Mouse (Mus musculus): ENCODE measurements around the gene Mfsd4b1. TPM values are rescaled to one million over a fixed set of nuclear protein-coding genes. Genes with fewer than 3 reads are reported as not detected.
A peak's percentile ranks its signal among the peaks of the same experiment; 100 is the strongest.

Gene Mfsd4b1
- total RNA-seq (2017), result not detected in 2 replicates

GRCm38 (mm10) chr10:40024554-40025428 is at the start of gene Mfsd4b1:
Gene Mfsd4b1, minus strand, starts transcription at chr10:40025268.
- peak; percentile 97 to 98 for ATAC-seq (replicated peaks in 1 of 2; ENCODE audit: insufficient read depth in 1 of 2, low FRiP score in 2 of 2, low TSS enrichment in 1 of 2, low read depth in 1 of 2, poor library complexity in 2 of 2, severe bottlenecking in 2 of 2)

DNA sequence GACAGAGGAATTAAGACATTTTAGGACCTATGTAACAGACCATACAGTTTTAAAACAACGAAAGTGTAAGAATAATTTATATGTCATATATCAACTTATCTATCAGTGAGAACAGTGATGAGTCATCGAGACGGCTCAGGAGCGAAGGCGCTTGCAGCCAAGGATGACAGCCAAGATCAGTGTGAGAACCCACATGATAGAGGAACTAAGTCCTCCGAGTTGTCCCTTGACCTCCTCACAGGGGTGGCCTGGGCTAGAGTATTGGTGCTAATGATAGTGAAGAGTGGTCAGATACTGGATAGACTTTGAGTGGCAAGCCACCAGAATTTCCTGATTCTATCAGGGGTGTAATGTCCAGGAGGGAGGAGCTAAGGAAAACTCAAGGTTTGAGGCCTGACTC is 48.5 kb upstream of the Mfsd4b1 start:
- ATAC-seq (replicated peaks in 1 of 2; ENCODE audit: insufficient read depth in 1 of 2, low FRiP score in 2 of 2, low TSS enrichment in 1 of 2, low read depth in 1 of 2, poor library complexity in 2 of 2, severe bottlenecking in 2 of 2), result 0 out of 4 replicates have a peak, but pooled peaks of 1 of the 2 experiments have one; percentile 41

- no peak for ATAC-seq (replicated peaks in 1 of 2; ENCODE audit: insufficient read depth in 1 of 2, low FRiP score in 2 of 2, low TSS enrichment in 1 of 2, low read depth in 1 of 2, poor library complexity in 2 of 2, severe bottlenecking in 2 of 2)
Observed at GRCm38 (mm10) chr10:40070684-40071083, 45.6 kb upstream of the Mfsd4b1 start.

GRCm38 (mm10) chr10:40069270-40069669 is 44.2 kb upstream of the Mfsd4b1 start:
- 0 out of 4 replicates have a peak, but pooled peaks of 1 of the 2 experiments have one; percentile 12 for ATAC-seq (replicated peaks in 1 of 2; ENCODE audit: insufficient read depth in 1 of 2, low FRiP score in 2 of 2, low TSS enrichment in 1 of 2, low read depth in 1 of 2, poor library complexity in 2 of 2, severe bottlenecking in 2 of 2)

GRCm38 (mm10) chr10:40068595-40068994 is 43.5 kb upstream of the Mfsd4b1 start:
- ATAC-seq (replicated peaks in 1 of 2; ENCODE audit: insufficient read depth in 1 of 2, low FRiP score in 2 of 2, low TSS enrichment in 1 of 2, low read depth in 1 of 2, poor library complexity in 2 of 2, severe bottlenecking in 2 of 2), result peak in 1 of 2 experiments; percentile 28; a peak in 1 of 4 replicates

DNA sequence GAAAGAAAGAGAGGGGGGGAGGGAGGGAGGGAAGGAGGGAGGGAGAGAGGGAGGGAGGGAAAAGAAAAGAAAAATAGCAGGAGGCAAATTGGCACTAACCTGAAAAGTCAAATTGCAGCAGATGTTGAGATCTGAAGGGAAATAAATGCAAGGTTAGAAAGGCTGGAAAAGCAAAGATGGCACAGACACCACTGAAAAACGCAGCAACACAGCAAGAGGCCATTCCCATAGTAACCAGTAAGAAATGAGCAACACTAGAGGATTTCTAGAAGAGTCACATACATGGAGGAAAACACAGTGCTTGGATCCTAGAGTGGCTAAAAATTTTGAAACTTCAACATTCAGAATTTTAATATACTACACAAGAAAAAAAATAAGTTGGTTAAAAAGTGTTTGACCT is 42.5 kb upstream of the Mfsd4b1 start:
- no peak for ATAC-seq (replicated peaks in 1 of 2; ENCODE audit: insufficient read depth in 1 of 2, low FRiP score in 2 of 2, low TSS enrichment in 1 of 2, low read depth in 1 of 2, poor library complexity in 2 of 2, severe bottlenecking in 2 of 2)

GRCm38 (mm10) chr10:40067071-40067470 is 42.0 kb upstream of the Mfsd4b1 start:
- ATAC-seq (replicated peaks in 1 of 2; ENCODE audit: insufficient read depth in 1 of 2, low FRiP score in 2 of 2, low TSS enrichment in 1 of 2, low read depth in 1 of 2, poor library complexity in 2 of 2, severe bottlenecking in 2 of 2), result no peak

DNA sequence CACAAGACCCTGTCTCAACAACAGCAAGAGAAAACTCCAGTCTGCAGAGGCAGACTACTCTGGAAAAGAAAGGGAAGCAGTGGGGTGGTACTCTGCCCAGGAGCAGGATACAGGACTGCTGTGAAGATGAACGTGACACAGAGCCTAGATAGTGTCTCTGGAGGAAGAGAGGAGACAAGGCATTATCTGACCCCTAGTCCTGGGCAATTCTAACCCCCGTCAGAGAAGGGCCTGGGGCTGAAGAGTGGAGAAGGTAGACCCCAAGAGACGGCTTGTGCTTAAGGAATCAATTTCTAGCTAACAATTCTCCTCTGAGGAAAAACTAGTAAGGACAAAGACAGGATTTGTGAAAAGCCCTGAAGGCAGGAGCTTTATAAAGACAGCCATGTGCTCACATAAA is 40.3 kb upstream of the Mfsd4b1 start:
- no peak for ATAC-seq (replicated peaks in 1 of 2; ENCODE audit: insufficient read depth in 1 of 2, low FRiP score in 2 of 2, low TSS enrichment in 1 of 2, low read depth in 1 of 2, poor library complexity in 2 of 2, severe bottlenecking in 2 of 2)

- ATAC-seq (replicated peaks in 1 of 2; ENCODE audit: insufficient read depth in 1 of 2, low FRiP score in 2 of 2, low TSS enrichment in 1 of 2, low read depth in 1 of 2, poor library complexity in 2 of 2, severe bottlenecking in 2 of 2), result no peak
Observed at GRCm38 (mm10) chr10:40063291-40063890, 38.3 kb upstream of the Mfsd4b1 start.

DNA sequence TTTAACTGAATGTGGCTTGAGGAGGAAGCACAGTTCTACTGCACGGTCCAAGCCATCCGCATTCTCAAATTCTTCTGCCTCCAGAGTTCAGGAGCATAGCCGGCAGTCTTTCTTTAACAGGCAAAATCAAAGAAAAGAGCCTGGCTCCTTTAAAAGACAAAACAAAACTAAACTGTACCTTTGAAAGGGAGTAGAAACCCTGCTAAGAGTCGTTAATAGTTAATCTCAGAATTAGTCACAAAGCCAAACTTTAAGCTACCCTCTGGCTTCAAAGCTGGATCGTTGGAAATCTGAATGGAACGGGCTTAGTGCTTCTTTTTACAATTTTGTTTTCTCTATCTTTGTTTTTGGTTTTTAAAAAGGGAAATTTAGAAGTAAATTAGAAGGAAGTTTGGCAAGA is 37.7 kb upstream of the Mfsd4b1 start:
- no peak for ATAC-seq (replicated peaks in 1 of 2; ENCODE audit: insufficient read depth in 1 of 2, low FRiP score in 2 of 2, low TSS enrichment in 1 of 2, low read depth in 1 of 2, poor library complexity in 2 of 2, severe bottlenecking in 2 of 2)

DNA sequence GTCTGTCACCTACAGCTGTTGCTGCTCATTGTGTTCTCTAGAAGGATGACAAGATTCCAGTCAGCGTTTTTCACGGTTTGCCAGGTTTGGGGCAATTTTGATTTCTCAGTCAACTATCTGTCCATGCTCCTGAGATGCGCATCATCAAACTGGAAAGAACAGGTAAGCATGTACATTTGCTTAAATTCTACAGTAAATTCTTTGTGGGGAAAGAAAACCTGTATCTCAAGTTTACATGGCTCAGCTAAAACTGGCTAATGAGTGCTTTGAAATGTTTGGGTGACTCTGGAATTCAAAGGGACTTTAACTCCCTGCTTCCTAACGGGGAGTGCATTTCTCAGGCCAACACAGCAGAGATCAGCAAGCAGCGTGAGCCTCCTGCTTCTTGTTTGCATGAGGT is 36.9 kb upstream of the Mfsd4b1 start:
- ATAC-seq (replicated peaks in 1 of 2; ENCODE audit: insufficient read depth in 1 of 2, low FRiP score in 2 of 2, low TSS enrichment in 1 of 2, low read depth in 1 of 2, poor library complexity in 2 of 2, severe bottlenecking in 2 of 2), result no peak

DNA sequence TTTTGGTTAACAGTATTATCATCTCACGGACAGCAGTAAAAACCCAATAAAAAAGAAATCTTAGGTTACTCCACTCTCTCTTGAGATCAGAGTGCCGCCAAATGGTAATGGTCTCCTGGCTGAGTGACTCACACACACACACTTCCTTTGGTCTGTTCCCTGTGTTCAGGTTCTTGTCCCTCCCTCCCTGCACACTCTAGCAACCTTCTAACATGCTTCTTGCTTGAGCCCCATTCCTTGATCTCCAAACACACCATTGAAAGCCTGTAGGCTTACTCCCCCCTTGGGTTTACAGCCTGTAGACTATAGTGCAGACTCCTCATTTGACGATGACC is 33.7 kb upstream of the Mfsd4b1 start:
- no peak for ATAC-seq (replicated peaks in 1 of 2; ENCODE audit: insufficient read depth in 1 of 2, low FRiP score in 2 of 2, low TSS enrichment in 1 of 2, low read depth in 1 of 2, poor library complexity in 2 of 2, severe bottlenecking in 2 of 2)

DNA sequence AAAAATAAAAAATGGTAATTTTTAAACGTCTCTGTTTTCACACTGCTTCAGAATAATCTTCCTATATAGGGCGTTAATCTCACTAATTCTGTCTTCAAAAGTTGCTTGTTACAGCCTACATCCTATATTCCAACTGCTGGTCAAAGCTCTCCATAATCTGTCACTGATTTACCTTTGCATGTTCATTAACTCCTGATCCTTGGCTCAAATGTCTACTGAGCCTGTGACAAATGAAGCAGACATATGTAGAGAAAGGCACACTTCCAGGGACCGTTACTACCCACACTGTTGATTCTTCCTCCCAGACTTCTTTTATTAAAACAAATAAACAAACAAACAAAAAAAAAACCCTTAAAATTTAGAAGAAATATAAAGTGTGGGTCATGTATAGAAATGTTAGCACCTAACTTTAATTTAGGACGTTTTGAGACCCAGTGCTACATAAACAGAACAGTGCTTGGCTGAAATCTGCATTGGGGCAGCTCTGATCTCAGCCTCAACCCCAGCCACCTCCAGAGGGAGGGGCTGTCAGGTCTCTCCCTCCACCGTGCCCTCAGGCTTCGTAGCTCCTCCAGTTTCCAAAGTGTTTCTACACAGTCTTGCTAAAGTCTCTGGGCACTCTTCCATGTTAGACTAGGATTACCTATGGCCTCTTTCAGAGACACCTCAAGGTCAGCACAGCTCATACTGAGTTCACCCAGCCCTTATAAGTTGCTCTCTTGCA is 33.2 kb upstream of the Mfsd4b1 start:
- no peak for ATAC-seq (replicated peaks in 1 of 2; ENCODE audit: insufficient read depth in 1 of 2, low FRiP score in 2 of 2, low TSS enrichment in 1 of 2, low read depth in 1 of 2, poor library complexity in 2 of 2, severe bottlenecking in 2 of 2)

GRCm38 (mm10) chr10:40057615-40058014 is 32.5 kb upstream of the Mfsd4b1 start:
- ATAC-seq (replicated peaks in 1 of 2; ENCODE audit: insufficient read depth in 1 of 2, low FRiP score in 2 of 2, low TSS enrichment in 1 of 2, low read depth in 1 of 2, poor library complexity in 2 of 2, severe bottlenecking in 2 of 2), result no peak; a peak in 1 of 4 replicates

DNA sequence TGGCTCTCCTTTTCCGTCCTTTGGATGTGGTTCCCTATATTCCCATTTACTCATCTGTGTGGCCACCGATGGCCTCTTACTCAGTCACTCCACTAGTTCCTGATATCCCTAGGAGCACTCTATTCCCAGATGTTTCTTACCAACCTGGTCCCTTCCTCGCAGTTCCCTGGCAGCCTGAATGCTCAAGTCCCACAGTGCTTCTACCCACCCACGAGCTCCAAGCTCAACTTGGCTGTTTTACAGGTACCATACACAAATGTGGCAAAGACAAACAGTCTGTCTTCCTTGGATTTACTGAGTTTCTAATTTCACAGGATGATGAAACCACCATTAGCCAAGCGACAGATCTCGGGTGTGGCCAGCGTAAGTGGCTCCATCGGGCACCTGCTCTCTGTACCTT is 29.4 kb upstream of the Mfsd4b1 start:
- ATAC-seq (replicated peaks in 1 of 2; ENCODE audit: insufficient read depth in 1 of 2, low FRiP score in 2 of 2, low TSS enrichment in 1 of 2, low read depth in 1 of 2, poor library complexity in 2 of 2, severe bottlenecking in 2 of 2), result no peak

DNA sequence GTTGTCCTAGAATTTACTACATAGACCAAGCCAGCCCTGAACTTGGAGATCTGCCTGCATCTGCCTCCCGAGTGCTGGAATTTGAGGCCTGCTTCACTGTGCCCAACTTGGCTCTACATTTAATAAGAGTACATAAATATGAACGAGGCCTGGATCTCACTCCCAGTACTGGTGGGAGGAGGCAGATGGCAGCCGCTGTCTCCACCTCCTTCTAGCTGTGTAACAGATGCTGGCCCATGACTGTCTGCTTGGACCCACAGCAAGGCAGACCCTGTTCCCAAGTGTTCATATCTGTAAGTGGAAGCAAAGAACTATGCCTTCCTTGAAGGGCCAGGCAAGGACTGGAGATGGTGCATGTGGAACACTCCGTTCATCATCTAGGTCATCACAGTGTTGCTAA is 28.8 kb upstream of the Mfsd4b1 start:
- no peak for ATAC-seq (replicated peaks in 1 of 2; ENCODE audit: insufficient read depth in 1 of 2, low FRiP score in 2 of 2, low TSS enrichment in 1 of 2, low read depth in 1 of 2, poor library complexity in 2 of 2, severe bottlenecking in 2 of 2)

GRCm38 (mm10) chr10:40053257-40053895 is 28.3 kb upstream of the Mfsd4b1 start:
- peak; percentile 44 to 74; a peak in 3 of 4 replicates for ATAC-seq (replicated peaks in 1 of 2; ENCODE audit: insufficient read depth in 1 of 2, low FRiP score in 2 of 2, low TSS enrichment in 1 of 2, low read depth in 1 of 2, poor library complexity in 2 of 2, severe bottlenecking in 2 of 2)

- ATAC-seq (replicated peaks in 1 of 2; ENCODE audit: insufficient read depth in 1 of 2, low FRiP score in 2 of 2, low TSS enrichment in 1 of 2, low read depth in 1 of 2, poor library complexity in 2 of 2, severe bottlenecking in 2 of 2), result no peak
Observed at GRCm38 (mm10) chr10:40051997-40052396, 26.9 kb upstream of the Mfsd4b1 start.
